Mouse (Mus musculus) liver (tissue): Measurements from ENCODE around the gene Arid4b.

ENCODE experiments used
- DNase-seq: peaks from one replicate; pipeline ENCODE4 v3.0.0-alpha.2; 2020; ENCODE audit warnings: mixed read lengths

The Arid4b gene

GRCm38 (mm10) chr13:14062209-14063012 lies 621 bp upstream of the Arid4b start:
- no peak for DNase-seq

- DNase-seq = no peak
Measured at GRCm38 (mm10) chr13:14063942-14064271, 875 bp downstream of the Arid4b start.

- DNase-seq = peak; percentile 53
Measured at GRCm38 (mm10) chr13:14064341-14065027, 1.5 kb downstream of the Arid4b start.

- DNase-seq = no peak
Measured at GRCm38 (mm10) chr13:14065028-14065380, 2.0 kb downstream of the Arid4b start.

GRCm38 (mm10) chr13:14065701-14066100 lies 2.7 kb downstream of the Arid4b start:
- no peak for DNase-seq

GRCm38 (mm10) chr13:14068035-14068434 lies 5.0 kb downstream of the Arid4b start:
- no peak for DNase-seq

- DNase-seq = no peak
Measured at GRCm38 (mm10) chr13:14069291-14069690, 6.3 kb downstream of the Arid4b start.

- DNase-seq = no peak
Measured at GRCm38 (mm10) chr13:14074371-14074770, 11.3 kb downstream of the Arid4b start.

GRCm38 (mm10) chr13:14075326-14075725 lies 12.3 kb downstream of the Arid4b start:
- DNase-seq = no peak

- DNase-seq = no peak
Measured at GRCm38 (mm10) chr13:14088669-14089068, 25.6 kb downstream of the Arid4b start.

- no peak for DNase-seq
Measured at GRCm38 (mm10) chr13:14103026-14103425, 40.0 kb downstream of the Arid4b start.

GRCm38 (mm10) chr13:14110154-14110873 lies 47.3 kb downstream of the Arid4b start:
- no peak for DNase-seq

- no peak for DNase-seq
Measured at GRCm38 (mm10) chr13:14111146-14111545, 48.1 kb downstream of the Arid4b start.

- DNase-seq = no peak
Measured at GRCm38 (mm10) chr13:14113746-14114528, 50.9 kb downstream of the Arid4b start.

- no peak for DNase-seq
Measured at GRCm38 (mm10) chr13:14115805-14116204, 52.8 kb downstream of the Arid4b start.

- DNase-seq = no peak
Measured at GRCm38 (mm10) chr13:14131651-14132050, 68.6 kb downstream of the Arid4b start.

GRCm38 (mm10) chr13:14142294-14142966 lies 79.4 kb downstream of the Arid4b start:
- peak; percentile 60 for DNase-seq

- DNase-seq = no peak
Measured at GRCm38 (mm10) chr13:14177989-14178388, 115.0 kb downstream of the Arid4b start.

- no peak for DNase-seq
Measured at GRCm38 (mm10) chr13:14179669-14180068, 116.6 kb downstream of the Arid4b start.

GRCm38 (mm10) chr13:14245946-14246345 lies 182.9 kb downstream of the Arid4b start:
- no peak for DNase-seq
